Mouse (Mus musculus) R1 (cell line): Measurements from ENCODE around the gene Glrx5.

Experiments used
- DNase-seq: peaks from one replicate; pipeline ENCODE4 v3.0.0-alpha.2; 2018; ENCODE audit warnings: low read depth, low spot score

The Glrx5 gene

GRCm38 (mm10) chr12:105003715-105004114 is 28.8 kb upstream of the Glrx5 start:
- no peak for DNase-seq

- no peak for DNase-seq
These were observed 27.4 kb upstream of the Glrx5 start for GRCm38 (mm10) chr12:105004956-105005714.

GRCm38 (mm10) chr12:105005715-105005972 is 26.8 kb upstream of the Glrx5 start:
- DNase-seq = no peak

- no peak for DNase-seq
These were observed 24.3 kb upstream of the Glrx5 start for GRCm38 (mm10) chr12:105008150-105008549.

GRCm38 (mm10) chr12:105008752-105009178 is 23.7 kb upstream of the Glrx5 start:
- peak; percentile 66 for DNase-seq

GRCm38 (mm10) chr12:105009370-105010212 is 22.9 kb upstream of the Glrx5 start, which contains the start of gene Syne3:
TSS of gene Syne3 (minus strand) at chr12:105009809.
- peak; percentile 57 for DNase-seq

GRCm38 (mm10) chr12:105010213-105010790 is 22.2 kb upstream of the Glrx5 start:
- DNase-seq = peak; percentile 61

GRCm38 (mm10) chr12:105011589-105011988 is 20.9 kb upstream of the Glrx5 start:
- no peak for DNase-seq

- no peak for DNase-seq
These were observed 20.2 kb upstream of the Glrx5 start for GRCm38 (mm10) chr12:105012314-105012713.

GRCm38 (mm10) chr12:105013065-105013464 is 19.4 kb upstream of the Glrx5 start:
- peak; percentile 20 for DNase-seq

GRCm38 (mm10) chr12:105016199-105016598 is 16.3 kb upstream of the Glrx5 start:
- DNase-seq = no peak

GRCm38 (mm10) chr12:105016639-105017038 is 15.8 kb upstream of the Glrx5 start:
- DNase-seq = peak; percentile 26

GRCm38 (mm10) chr12:105019359-105020219 is 12.9 kb upstream of the Glrx5 start:
- peak; percentile 41 for DNase-seq

- no peak for DNase-seq
These were observed 10.9 kb upstream of the Glrx5 start for GRCm38 (mm10) chr12:105021441-105022069.

- DNase-seq = peak; percentile 80
These were observed 10.3 kb upstream of the Glrx5 start for GRCm38 (mm10) chr12:105022141-105022540.

- DNase-seq = peak; percentile 39
These were observed 9.7 kb upstream of the Glrx5 start for GRCm38 (mm10) chr12:105022776-105023175.

GRCm38 (mm10) chr12:105025271-105025946 is 7.1 kb upstream of the Glrx5 start:
- peak; percentile 82 for DNase-seq

GRCm38 (mm10) chr12:105025947-105026586 is 6.4 kb upstream of the Glrx5 start:
- peak; percentile 36 for DNase-seq

- peak; percentile 92 for DNase-seq
These were observed 5.0 kb upstream of the Glrx5 start for GRCm38 (mm10) chr12:105027323-105027991.
